Mouse (Mus musculus) midbrain, embryonic 11.5 days (tissue): Measurements from ENCODE around the gene Apaf1. TPM values are rescaled to one million over a fixed set of nuclear protein-coding genes. Genes with fewer than 3 reads are reported as not detected.

ENCODE experiments used
- ATAC-seq: fragments of 200-750 bp; cut with Nextera tagmentation; 2 replicates; pipeline ENCODE4 v1.8.0; 2017; ENCODE audit warnings: moderate TSS enrichment, moderate library complexity; ENCODE audit not compliant: low FRiP score
- DNase-seq: peaks from one replicate; pipeline ENCODE4 v3.0.0; 2015; ENCODE audit warnings: low spot score; ENCODE audit errors: missing footprints
- H3K27ac ChIP-seq: fragments of 300-500 bp; sonication (generic); 2 replicates; pipeline ENCODE4 v1.5.1; 2014; ENCODE audit warnings: low read depth, low read length
- H3K27me3 ChIP-seq: fragments of 300-500 bp; sonication (generic); 2 replicates; pipeline ENCODE4 v1.6.1; 2014; ENCODE audit warnings: mild to moderate bottlenecking, low read length, moderate library complexity, mixed read lengths; ENCODE audit not compliant: control insufficient read depth, insufficient read depth
- H3K36me3 ChIP-seq: fragments of 300-500 bp; sonication (generic); 2 replicates; pipeline ENCODE4 v1.6.1; 2014; ENCODE audit warnings: mild to moderate bottlenecking, low read length, moderate library complexity, mixed read lengths; ENCODE audit not compliant: control insufficient read depth, insufficient read depth
- H3K4me1 ChIP-seq: fragments of 300-500 bp; sonication (generic); 2 replicates; pipeline ENCODE4 v1.6.1; 2014; ENCODE audit warnings: low read length; ENCODE audit not compliant: control insufficient read depth, insufficient read depth
- H3K4me2 ChIP-seq: fragments of 300-500 bp; sonication (generic); 2 replicates; pipeline ENCODE4 v1.6.1; 2014; ENCODE audit warnings: mild to moderate bottlenecking, moderate library complexity
- H3K4me3 ChIP-seq: fragments of 300-500 bp; sonication (generic); 2 replicates; pipeline ENCODE4 v1.5.1; 2014; ENCODE audit warnings: low read depth, low read length
- H3K9ac ChIP-seq: fragments of 300-500 bp; sonication (generic); 2 replicates; pipeline ENCODE4 v1.6.1; 2014; ENCODE audit warnings: low read length
- H3K9me3 ChIP-seq: fragments of 300-500 bp; sonication (generic); 2 replicates; pipeline ENCODE4 v1.6.1; 2016; ENCODE audit warnings: low read length; ENCODE audit not compliant: control insufficient read depth
- WGBS: fragments of 180-500 bp; shearing (Covaris S2); extraction: QIAGEN DNeasy Blood & Tissue Kit; methylation state at CpG from one replicate; pipeline ENCODE4 v1.1.7; 2014; 5-methylcytosine and 5-hydroxymethylcytosine counted together
- polyA plus RNA-seq: library from polyadenylated mRNA; unstranded; fragments of >200 nt; fragmentation: Nextera tagmentation; extraction: Ambion mirVana; gene quantifications from 2 replicates; pipeline ENCODE4 v1.2.1, GENCODE M21; 2014

Apaf1 gene
- polyA plus RNA-seq, 1 experiment from 2014 or later = 23.9 TPM

DNA sequence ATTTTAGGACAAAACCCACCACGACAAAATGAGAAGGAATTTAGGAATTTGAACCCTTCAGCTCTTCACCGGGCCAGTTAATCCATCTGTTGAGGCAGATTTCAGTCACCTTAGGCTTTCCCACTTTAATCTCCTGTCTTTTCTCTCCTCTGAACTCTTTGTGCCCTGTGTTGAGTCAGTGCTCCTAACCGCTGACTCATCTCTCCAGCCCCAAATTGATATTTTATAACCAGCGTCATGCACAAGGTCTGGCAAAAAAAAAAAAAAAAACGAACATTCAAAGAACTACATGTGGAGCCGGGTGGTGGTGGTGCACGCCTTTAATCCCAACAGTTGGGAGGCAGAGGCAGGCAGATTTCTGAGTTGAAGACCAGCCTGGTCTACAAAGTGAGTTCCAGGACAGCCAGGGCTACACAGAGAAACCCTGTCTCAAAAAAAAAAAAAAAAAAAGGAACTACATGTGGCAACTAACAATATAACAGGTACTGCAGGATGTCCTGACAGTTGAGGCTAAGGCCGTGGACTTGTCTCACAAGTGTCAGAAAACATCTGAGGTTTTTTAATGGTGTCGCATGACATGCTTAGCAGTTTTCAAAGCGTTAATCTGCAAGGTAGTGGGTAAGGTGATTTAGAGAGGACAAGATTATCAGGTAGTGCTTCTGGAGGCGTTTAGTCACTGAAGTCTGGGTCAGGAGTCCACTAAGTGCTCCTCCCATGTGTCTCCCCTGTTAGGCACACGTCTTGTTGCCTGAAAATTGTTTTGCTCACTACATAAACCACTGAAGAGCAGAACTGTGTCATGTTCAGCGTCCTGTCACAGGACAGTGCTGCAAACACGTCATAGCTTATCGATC is 11.9 kb upstream of the Apaf1 start:
- Histone ChIP-seq H3K9me3 (no peaks in the 10 kb centered on the region), H3K9ac (no peak overlapping the region), H3K27me3 (no peaks in the 10 kb centered on the region), H3K4me2 (no peak overlapping the region), H3K36me3 (no peaks in the 10 kb centered on the region), H3K4me3 (no peak overlapping the region), H3K4me1 (no peaks in the 10 kb centered on the region), H3K27ac (no peak overlapping the region)
- no peak for DNase-seq
- no peak for ATAC-seq
- 87% methylated on average over 15 of the region's 15 CpGs for WGBS

DNA sequence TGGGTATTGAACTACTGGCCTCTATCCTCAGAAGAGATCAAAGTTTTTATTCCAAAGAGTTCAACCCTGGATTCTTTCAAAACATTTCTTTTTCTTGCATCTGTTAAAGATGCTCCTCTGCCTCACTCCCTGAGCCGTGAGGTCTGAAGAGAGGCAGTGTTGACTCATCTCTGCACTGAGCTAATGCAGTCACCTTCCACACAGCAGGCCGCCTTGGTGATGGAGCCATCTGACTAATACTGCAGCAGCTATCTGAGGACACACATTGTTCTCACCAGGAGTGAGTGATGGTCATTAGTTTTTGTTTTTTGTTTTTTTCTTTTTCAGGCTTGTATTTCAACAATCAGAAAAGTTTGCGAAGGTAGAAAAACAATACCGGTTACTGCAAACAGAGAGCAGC is 10.2 kb upstream of the Apaf1 start:
- H3K27me3 ChIP-seq = no peaks in the 10 kb centered on the region
- no peak overlapping the region for H3K9ac ChIP-seq
- no peaks in the 10 kb centered on the region for H3K9me3 ChIP-seq
- H3K36me3 ChIP-seq = no peaks in the 10 kb centered on the region
- no peaks in the 10 kb centered on the region for H3K4me1 ChIP-seq
- 87% methylated on average over 4 of the region's 4 CpGs for WGBS
- DNase-seq = no peak
- no peak overlapping the region for H3K27ac ChIP-seq
- H3K4me2 ChIP-seq = no peak overlapping the region
- no peak overlapping the region for H3K4me3 ChIP-seq
- ATAC-seq = no peak

DNA sequence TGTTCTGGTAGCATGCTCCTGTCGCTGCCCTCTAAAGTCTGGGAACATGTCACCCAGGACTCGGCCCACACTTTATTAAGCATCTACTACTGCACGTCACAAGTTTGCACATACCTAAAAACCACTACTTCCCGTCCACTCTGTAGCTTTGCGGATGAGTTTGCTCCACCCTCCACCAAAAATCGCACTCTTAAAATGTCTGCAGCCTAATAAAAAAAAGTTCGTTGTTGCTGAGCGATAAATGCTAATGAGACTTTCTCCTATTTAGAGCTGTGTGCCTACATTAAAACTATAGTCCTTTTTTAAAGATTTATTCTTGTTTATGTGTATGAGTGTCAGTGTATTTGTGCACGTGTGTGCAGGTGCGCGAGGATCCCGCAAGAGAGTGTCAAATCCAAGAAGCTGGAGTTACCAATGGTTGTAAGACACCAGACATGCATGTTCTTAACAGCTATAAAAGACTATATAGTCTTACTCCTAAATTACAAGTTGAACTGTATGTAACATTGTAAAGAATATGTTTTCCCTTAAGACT is 890 bp upstream of the Apaf1 start:
- Histone ChIP-seq H3K4me3 (peak overlapping the region; percentile 64), H3K27me3 (no peaks in the 10 kb centered on the region), H3K9me3 (no peaks in the 10 kb centered on the region), H3K4me1 (no peaks in the 10 kb centered on the region), H3K4me2 (peak overlapping the region; percentile 59), H3K36me3 (no peaks in the 10 kb centered on the region; the same call in 1 of the 2 replicates), H3K27ac (no peak overlapping the region), H3K9ac (peak overlapping the region; percentile 68)
- 54% methylated on average over 12 of the region's 12 CpGs for WGBS
- DNase-seq (no peak), ATAC-seq (no peak)

DNA sequence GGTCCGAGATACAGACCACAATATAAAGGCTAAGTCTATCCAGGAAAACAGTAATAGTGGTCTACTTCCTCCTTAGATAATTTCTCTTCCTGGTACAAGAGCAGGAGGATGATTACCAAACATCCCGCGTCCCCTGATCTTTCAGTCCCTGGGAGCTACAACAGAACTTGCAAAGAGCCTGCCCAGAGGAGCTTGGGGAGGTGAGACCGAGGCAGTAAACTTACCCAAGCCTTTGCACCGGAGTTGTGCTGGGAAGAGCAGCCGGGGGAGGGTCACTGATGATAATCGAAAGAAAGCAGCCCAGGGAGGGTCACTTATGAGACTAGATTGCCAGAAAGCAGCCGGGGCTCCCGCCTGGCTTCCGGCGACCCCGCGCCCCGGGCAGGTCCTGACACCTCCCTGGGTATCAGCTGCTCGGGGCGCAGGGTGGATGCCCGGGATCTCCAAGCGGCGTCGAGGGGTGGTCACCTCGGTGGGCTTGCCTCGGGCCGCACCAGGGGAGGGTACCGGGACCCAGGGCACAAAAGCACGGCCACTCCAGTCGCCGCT is 537 bp downstream of the Apaf1 start:
- Histone ChIP-seq H3K4me1 (no peaks in the 10 kb centered on the region), H3K4me2 (peak overlapping the region; percentile 52), H3K36me3 (peaks cover 3% of the 10 kb centered on the region; the same call in 1 of the 2 replicates), H3K4me3 (peak overlapping the region; percentile 64), H3K9ac (peak overlapping the region; percentile 67), H3K9me3 (no peaks in the 10 kb centered on the region), H3K27ac (peak overlapping the region; percentile 60), H3K27me3 (no peaks in the 10 kb centered on the region)
- ATAC-seq (no peak), DNase-seq (peak; percentile 97)
- WGBS = under 1% methylated on average over 27 of the region's 27 CpGs

DNA sequence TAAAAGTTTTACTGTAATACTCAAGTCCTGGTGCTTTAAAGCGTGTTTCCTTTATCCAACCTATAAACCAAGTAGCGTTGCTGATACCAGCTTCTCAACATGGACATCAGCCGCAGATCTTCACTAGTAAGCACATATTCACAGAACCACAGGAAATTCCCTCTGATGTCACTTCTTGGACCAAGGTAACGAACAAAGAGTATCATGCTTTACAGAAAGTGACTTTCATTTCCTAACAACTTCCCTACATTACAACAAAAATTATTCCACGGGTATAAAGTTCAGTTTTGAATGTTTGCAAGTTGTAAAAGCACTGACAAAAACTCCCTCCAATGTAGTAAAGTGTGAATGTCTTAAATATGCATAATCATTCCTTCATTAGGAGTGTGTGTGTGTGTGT is 2.0 kb downstream of the Apaf1 start:
- H3K27me3 ChIP-seq = no peaks in the 10 kb centered on the region
- no peak for ATAC-seq
- no peaks in the 10 kb centered on the region for H3K9me3 ChIP-seq
- no peak overlapping the region for H3K27ac ChIP-seq
- no peak overlapping the region for H3K4me3 ChIP-seq
- no peaks in the 10 kb centered on the region for H3K4me1 ChIP-seq
- no peak overlapping the region for H3K4me2 ChIP-seq
- H3K9ac ChIP-seq = no peak overlapping the region
- H3K36me3 ChIP-seq = peaks cover 3% of the 10 kb centered on the region; the same call in 1 of the 2 replicates
- 94% methylated on average over 5 of the region's 5 CpGs for WGBS
- DNase-seq = no peak

DNA sequence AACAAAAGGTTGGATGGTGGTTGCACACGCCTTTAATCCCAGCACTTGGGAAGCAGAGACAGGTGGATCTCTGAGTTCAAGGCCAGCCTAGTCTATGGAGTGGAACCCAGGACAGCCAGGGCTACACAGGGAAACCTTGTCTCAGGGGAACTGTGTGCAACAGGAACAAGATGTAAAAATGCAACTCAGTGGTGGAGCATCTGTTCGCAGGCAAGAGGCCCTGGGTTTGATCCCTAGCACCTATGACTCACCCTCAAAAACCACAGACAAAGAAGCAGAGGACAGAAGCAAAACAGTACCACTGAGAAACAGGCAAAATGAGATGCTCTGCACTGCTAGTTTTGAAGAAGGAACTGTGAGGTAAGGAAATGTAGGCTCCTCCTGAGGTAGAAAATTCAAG is 5.9 kb downstream of the Apaf1 start:
- WGBS = 90% methylated on average over 2 of the region's 2 CpGs

DNA sequence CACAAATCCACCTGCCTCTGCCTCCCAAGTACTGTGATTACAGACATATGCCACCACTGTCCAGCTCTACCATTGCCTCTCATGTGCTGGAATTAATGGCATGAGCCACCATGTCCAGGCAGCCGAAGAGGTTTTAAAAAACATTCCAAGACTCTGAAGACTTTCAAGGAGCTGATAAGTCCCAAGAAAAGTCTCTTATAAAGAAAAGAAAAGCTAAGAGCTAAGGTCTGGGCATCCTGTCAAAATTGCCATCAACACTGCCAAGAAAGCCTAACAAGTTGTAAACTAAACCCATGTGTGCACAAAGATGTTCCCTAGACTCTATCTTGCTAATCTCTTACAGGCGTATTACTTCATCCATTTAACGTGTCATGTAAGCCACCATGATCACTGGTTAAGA is 9.2 kb downstream of the Apaf1 start:
- DNase-seq = no peak

More for the DNA sequence above, 5.9 kb downstream of the Apaf1 start:
- DNase-seq = no peak
- H3K4me2 ChIP-seq = no peak overlapping the region
- no peak overlapping the region for H3K9ac ChIP-seq
- no peak for ATAC-seq
- H3K27ac ChIP-seq = no peak overlapping the region
- no peak overlapping the region for H3K4me3 ChIP-seq
- no peaks in the 10 kb centered on the region for H3K9me3 ChIP-seq
- H3K27me3 ChIP-seq = no peaks in the 10 kb centered on the region
- H3K36me3 ChIP-seq = peaks cover 10% of the 10 kb centered on the region; the same call in 1 of the 2 replicates
- no peaks in the 10 kb centered on the region for H3K4me1 ChIP-seq

DNA sequence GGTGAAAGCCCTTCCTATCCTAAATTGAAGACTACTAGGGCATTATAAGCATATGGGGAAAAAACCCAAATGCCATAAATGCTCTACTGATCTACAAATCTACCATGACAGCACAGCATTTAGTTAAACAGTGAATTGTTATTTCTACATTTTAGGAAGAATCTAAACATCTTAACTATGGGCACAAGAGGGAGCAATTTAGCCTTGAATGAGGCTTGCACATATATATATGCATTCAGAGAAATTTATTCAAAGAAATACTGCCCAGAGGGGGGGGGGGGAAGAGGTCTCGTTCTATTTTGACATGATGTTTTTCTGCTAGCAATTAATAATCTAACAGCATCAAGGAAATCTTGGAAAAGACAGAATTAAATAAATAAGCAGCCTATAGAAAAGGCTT is 10.8 kb downstream of the Apaf1 start:
- ATAC-seq = no peak

More for the DNA sequence above, 9.2 kb downstream of the Apaf1 start:
- WGBS = 92% methylated on average over 3 of the region's 3 CpGs
- Histone ChIP-seq H3K27ac (no peak overlapping the region), H3K4me1 (no peaks in the 10 kb centered on the region), H3K9ac (no peak overlapping the region), H3K27me3 (no peaks in the 10 kb centered on the region), H3K36me3 (peaks cover 10% of the 10 kb centered on the region; the same call in 1 of the 2 replicates), H3K9me3 (no peaks in the 10 kb centered on the region), H3K4me2 (no peak overlapping the region), H3K4me3 (no peak overlapping the region)
- no peak for ATAC-seq

DNA sequence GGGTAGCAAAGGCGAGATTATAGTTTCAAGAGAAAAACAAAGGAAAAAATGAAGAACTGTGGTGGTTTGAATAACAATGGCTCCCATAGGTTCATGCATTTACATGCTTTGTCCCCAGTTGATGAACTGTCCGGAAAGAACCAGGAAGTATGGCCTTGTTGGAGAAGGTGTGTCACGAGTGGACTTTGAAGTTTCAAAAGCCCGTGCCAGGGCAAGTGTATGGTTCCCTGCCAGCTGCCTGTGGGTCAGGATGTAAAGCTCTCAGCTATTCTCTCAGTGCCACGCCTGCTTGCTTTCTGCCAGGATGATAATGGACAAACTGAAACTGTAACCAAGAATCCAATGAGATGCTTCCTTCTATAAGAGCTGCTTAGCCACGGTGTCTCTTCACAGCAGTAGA is 20.2 kb downstream of the Apaf1 start:
- 92% methylated on average over 6 of the region's 6 CpGs for WGBS
- ATAC-seq = no peak

More for the DNA sequence above, 10.8 kb downstream of the Apaf1 start:
- Histone ChIP-seq H3K4me1 (no peaks in the 10 kb centered on the region), H3K9ac (no peak overlapping the region), H3K4me2 (no peak overlapping the region), H3K36me3 (peaks cover 9% of the 10 kb centered on the region; the same call in 1 of the 2 replicates), H3K9me3 (no peaks in the 10 kb centered on the region), H3K27ac (no peak overlapping the region), H3K27me3 (no peaks in the 10 kb centered on the region), H3K4me3 (no peak overlapping the region)
- DNase-seq = no peak
- 55% methylated on average over 1 of the region's 1 CpGs for WGBS

More for the DNA sequence above, 20.2 kb downstream of the Apaf1 start:
- H3K9me3 ChIP-seq = no peaks in the 10 kb centered on the region; the same call in 1 of the 2 replicates
- H3K4me1 ChIP-seq = no peaks in the 10 kb centered on the region
- peaks cover 14% of the 10 kb centered on the region; the same call in 1 of the 2 replicates for H3K36me3 ChIP-seq
- no peak for DNase-seq
- H3K9ac ChIP-seq = no peak overlapping the region
- H3K27ac ChIP-seq = no peak overlapping the region
- no peak overlapping the region for H3K4me3 ChIP-seq
- H3K4me2 ChIP-seq = no peak overlapping the region
- H3K27me3 ChIP-seq = no peaks in the 10 kb centered on the region
